Mouse (Mus musculus) MEL (cell line): ENCODE measurements around the gene Chrna9. TPM values are rescaled to one million over a fixed set of nuclear protein-coding genes. Genes with fewer than 3 reads are reported as not detected.
A peak's percentile ranks its signal among the peaks of the same experiment; 100 is the strongest.

Experiments
- DNase-seq: peaks from one replicate; pipeline ENCODE4 v3.0.0; 2011; ENCODE audit warnings: low read depth, low spot score
- H3K27ac ChIP-seq: 2 replicates; pipeline ENCODE4 v1.5.1; 2012; ENCODE audit warnings: low read depth, mild to moderate bottlenecking, control low read depth, low read length, moderate library complexity; ENCODE audit not compliant: control insufficient read depth
- H3K27me3 ChIP-seq, 2 experiments: fragments of 150-350 bp in 1 of 2; sonication (generic) in 1 of 2; 2 replicates each; pipeline ENCODE4 v1.6.1; 2012; ENCODE audit warnings: low read length in 2 of 2, mild to moderate bottlenecking in 2 of 2, improper control_type of control experiment in 1 of 2, moderate library complexity in 1 of 2; ENCODE audit not compliant: insufficient read depth in 2 of 2, control insufficient read depth in 1 of 2
- H3K36me3 ChIP-seq, 2 experiments: 2 replicates each; pipeline ENCODE4 v1.6.1; 2012 to 2014; ENCODE audit warnings: low read length in 2 of 2, improper control_type of control experiment in 1 of 2, inconsistent platforms in 1 of 2, mild to moderate bottlenecking in 1 of 2; ENCODE audit not compliant: insufficient read depth in 2 of 2, control insufficient read depth in 1 of 2
- H3K4me1 ChIP-seq, 2 experiments: fragments of 150-350 bp in 1 of 2; sonication (generic) in 1 of 2; 2 replicates each; pipeline ENCODE4 v1.6.1; 2012; ENCODE audit warnings: low read length in 2 of 2, improper control_type of control experiment in 1 of 2, mild to moderate bottlenecking in 1 of 2; ENCODE audit not compliant: insufficient read depth in 2 of 2, control insufficient read depth in 1 of 2
- H3K4me3 ChIP-seq, 2 experiments: fragments of 150-350 bp in 1 of 2; sonication (generic) in 1 of 2; 2 replicates each; pipeline ENCODE4 v1.5.1; 2012; ENCODE audit warnings: low read depth in 2 of 2, low read length in 2 of 2, mild to moderate bottlenecking in 2 of 2, moderate library complexity in 2 of 2, control low read depth in 1 of 2, improper control_type of control experiment in 1 of 2; ENCODE audit not compliant: control insufficient read depth in 1 of 2, insufficient read depth in 1 of 2
- H3K79me2 ChIP-seq: 2 replicates; pipeline ENCODE4 v1.6.1; 2012; ENCODE audit warnings: mild to moderate bottlenecking, low read length, moderate library complexity; ENCODE audit not compliant: control insufficient read depth, poor library complexity, insufficient read depth
- H3K9ac ChIP-seq: 2 replicates; pipeline ENCODE4 v1.6.1; 2012; ENCODE audit warnings: low read depth, mild to moderate bottlenecking, control low read depth, low read length, moderate library complexity; ENCODE audit not compliant: control insufficient read depth, poor library complexity, severe bottlenecking
- H3K9me3 ChIP-seq: fragments of 150-350 bp; sonication (generic); replicated peaks from 2 replicates; pipeline ENCODE4 v1.6.1; 2012; ENCODE audit warnings: mild to moderate bottlenecking, low read length, improper control_type of control experiment, moderate library complexity; ENCODE audit not compliant: insufficient read depth
- E2F4 ChIP-seq: IDR thresholded peaks from 2 replicates; pipeline ENCODE4 v1.6.1; 2011; ENCODE audit warnings: low read depth, low read length, improper control_type of control experiment, borderline replicate concordance
- ELF1 ChIP-seq: IDR thresholded peaks from 2 replicates; pipeline ENCODE4 v1.6.1; 2014; ENCODE audit warnings: low read depth, mild to moderate bottlenecking, inconsistent platforms, low read length, improper control_type of control experiment, moderate library complexity
- GATA1 ChIP-seq: IDR thresholded peaks from 2 replicates; pipeline ENCODE4 v1.6.1; 2011; ENCODE audit warnings: low read depth, low read length, improper control_type of control experiment
- JUND ChIP-seq: IDR thresholded peaks from 2 replicates; pipeline ENCODE4 v1.6.1; 2011; ENCODE audit warnings: low read depth, mild to moderate bottlenecking, improper control_type of control experiment, low read length
- MAFK ChIP-seq: IDR thresholded peaks from 2 replicates; pipeline ENCODE4 v1.6.1; 2011; ENCODE audit warnings: low read depth, mild to moderate bottlenecking, low read length, improper control_type of control experiment, borderline replicate concordance
- MAZ ChIP-seq: IDR thresholded peaks from 2 replicates; pipeline ENCODE4 v1.6.1; 2012; ENCODE audit warnings: low read depth, mild to moderate bottlenecking, inconsistent platforms, low read length, improper control_type of control experiment
- MYB ChIP-seq: IDR thresholded peaks from 2 replicates; pipeline ENCODE4 v1.6.1; 2011; ENCODE audit warnings: mild to moderate bottlenecking, low read depth, low read length, improper control_type of control experiment
- NRF1 ChIP-seq: IDR thresholded peaks from 2 replicates; pipeline ENCODE4 v1.6.1; 2014; ENCODE audit warnings: low read depth, mild to moderate bottlenecking, inconsistent platforms, low read length, improper control_type of control experiment, moderate library complexity; ENCODE audit not compliant: poor library complexity, insufficient read depth, severe bottlenecking
- RCOR1 ChIP-seq: IDR thresholded peaks from 2 replicates; pipeline ENCODE4 v1.6.1; 2012; ENCODE audit warnings: low read depth, mild to moderate bottlenecking, inconsistent platforms, low read length, improper control_type of control experiment
- TAL1 ChIP-seq: IDR thresholded peaks from 2 replicates; pipeline ENCODE4 v1.6.1; 2012; ENCODE audit warnings: mild to moderate bottlenecking, inconsistent platforms, low read length, moderate library complexity, mixed read lengths
- UBTF ChIP-seq: IDR thresholded peaks from 2 replicates; pipeline ENCODE4 v1.6.1; 2012; ENCODE audit warnings: low read depth, mild to moderate bottlenecking, inconsistent platforms, low read length, improper control_type of control experiment, moderate library complexity, borderline replicate concordance; ENCODE audit not compliant: insufficient read depth
- polyA plus RNA-seq, 2 experiments: library from polyadenylated mRNA; stranded (reverse) in 1 of 2; unstranded in 1 of 2; fragments of >175 nt in 1 of 2; fragments of >200 nt in 1 of 2; gene quantifications; 2 replicates each; pipeline versions ENCODE4 v1.2.1 to v1.2.4; 2012; ENCODE audit warnings: low replicate concordance in 2 of 2, low read depth in 1 of 2; ENCODE audit not compliant: insufficient read length in 2 of 2, insufficient read depth in 1 of 2, missing spikeins in 1 of 2
- total RNA-seq: library from RNA; depleted of rRNA; stranded (reverse); fragments of 300-350 nt; gene quantifications from 2 replicates; pipeline ENCODE4 v1.2.3, GENCODE M21; 2012

The Chrna9 gene
- total and polyA plus RNA-seq, 3 experiments: not detected

GRCm38 (mm10) chr5:65959893-65960596 lies 25.3 kb downstream of the Chrna9 start (continued):
- TF ChIP-seq E2F4: no peak

- Histone ChIP-seq H3K27ac (peak overlapping the region; percentile 46), H3K27me3 (no peaks in the 10 kb centered on the region), H3K36me3 (peaks cover 0 to 17% of the 10 kb centered on the region in 2 experiments; a peak in 2 of 4 replicates), H3K9ac (peak overlapping the region; percentile 46), H3K4me3 (peak overlapping the region; percentile 19 to 47), H3K4me1 (peaks cover 0 to 20% of the 10 kb centered on the region in 2 experiments), H3K9me3 (no peaks in the 10 kb centered on the region), H3K79me2 (no peaks in the 10 kb centered on the region; the same call in 1 of the 2 replicates)
- TF ChIP-seq JUND (no peak), MAZ (peak; percentile 10; the same call in 1 of the 2 replicates)
- DNase-seq: no peak
Observed at GRCm38 (mm10) chr5:65960597-65960950, 25.9 kb downstream of the Chrna9 start.

DNA sequence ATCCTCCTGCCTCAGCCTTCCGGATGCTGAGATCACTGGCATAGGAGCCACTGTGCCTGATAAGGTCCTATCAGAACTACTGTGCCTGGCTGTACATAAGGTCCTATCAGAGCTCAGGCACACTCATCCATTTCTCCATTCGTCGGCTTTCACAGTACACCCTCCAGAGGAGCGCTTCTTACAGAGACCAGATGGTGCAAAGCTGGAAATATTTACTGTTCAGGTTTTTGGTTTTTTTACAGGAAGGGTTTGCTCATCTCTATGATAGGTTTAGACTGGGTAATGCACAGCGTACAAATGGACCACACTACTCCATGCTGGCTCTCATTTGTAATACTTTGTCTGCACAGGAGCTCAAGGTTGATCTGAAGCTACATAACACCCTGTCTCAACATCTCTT lies 28.6 kb downstream of the Chrna9 start:
- Histone ChIP-seq H3K9me3 (no peaks in the 10 kb centered on the region), H3K4me1 (peaks cover 0 to 20% of the 10 kb centered on the region in 2 experiments), H3K9ac (no peak overlapping the region), H3K36me3 (peaks cover 0 to 13% of the 10 kb centered on the region in 2 experiments; a peak in 2 of 4 replicates), H3K79me2 (no peaks in the 10 kb centered on the region), H3K4me3 (no peak overlapping the region), H3K27ac (no peak overlapping the region), H3K27me3 (no peaks in the 10 kb centered on the region)
- no peak for DNase-seq
- TF ChIP-seq RCOR1 (no peak), MAFK (no peak), NRF1 (no peak), UBTF (no peak), ELF1 (no peak), GATA1 (no peak), TAL1 (no peak), JUND (no peak), MYB (no peak), E2F4 (no peak)
